Mouse (Mus musculus) thymus, postnatal 4 days (tissue): ENCODE data around the gene Ocel1.
"Not testable (repeated sequence)": the region's sequence is repeated elsewhere in the genome, so short reads cannot be mapped to it uniquely, and the experiment has no call there.

Source experiments
- DNase-seq: peaks from one replicate; pipeline ENCODE4 v3.0.0; 2021

Ocel1 gene

GRCm38 (mm10) chr8:71371236-71371848 lies at the start of gene Ocel1:
TSS of gene Ocel1 (plus strand) at chr8:71371298.
- peak; percentile 98 for DNase-seq

DNA sequence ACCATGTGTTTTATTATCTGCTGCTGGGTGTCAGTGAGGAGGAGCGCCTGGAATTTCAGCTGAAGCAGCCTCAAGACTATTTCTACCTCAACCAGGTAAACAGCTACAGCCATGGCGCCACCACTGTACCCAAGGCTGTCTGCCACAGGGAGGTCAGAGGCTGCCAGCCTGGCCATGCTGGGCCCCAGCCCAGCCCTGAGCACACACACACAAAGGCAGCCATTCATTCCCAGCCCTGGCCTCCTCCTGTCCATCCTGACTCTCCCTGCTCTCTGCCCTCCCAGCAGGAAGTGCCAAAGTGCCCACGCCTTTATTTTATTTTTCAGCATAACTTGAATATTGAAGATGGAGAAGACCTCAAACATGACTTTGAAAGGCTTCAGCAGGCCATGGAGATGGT lies 48.2 kb upstream of the Ocel1 start:
- no peak for DNase-seq

- DNase-seq = peak; percentile 48
These were observed 46.2 kb upstream of the Ocel1 start for GRCm38 (mm10) chr8:71324848-71325247.

DNA sequence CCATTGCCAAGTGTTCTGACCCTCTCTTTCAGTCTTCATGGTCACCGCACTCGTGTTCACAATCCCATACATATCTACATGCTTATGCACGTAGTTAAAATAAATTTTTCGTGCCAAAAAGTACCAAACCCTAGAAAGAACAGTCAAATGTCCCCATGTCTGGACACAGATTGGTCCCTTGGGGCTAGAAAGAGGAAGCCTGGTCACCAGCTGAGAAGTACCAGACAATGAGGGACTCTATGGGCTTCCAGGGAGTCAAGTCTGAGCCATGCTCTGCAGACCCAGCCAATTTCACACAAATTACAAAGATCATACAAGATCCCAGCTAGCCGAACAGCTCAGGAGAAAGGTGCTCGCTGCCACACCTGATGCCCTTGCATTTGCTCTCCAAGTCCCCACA lies 33.3 kb upstream of the Ocel1 start:
- not testable (repeated sequence) for DNase-seq

- peak; percentile 74 for DNase-seq
These were observed 30.5 kb upstream of the Ocel1 start for GRCm38 (mm10) chr8:71340625-71341024.

DNA sequence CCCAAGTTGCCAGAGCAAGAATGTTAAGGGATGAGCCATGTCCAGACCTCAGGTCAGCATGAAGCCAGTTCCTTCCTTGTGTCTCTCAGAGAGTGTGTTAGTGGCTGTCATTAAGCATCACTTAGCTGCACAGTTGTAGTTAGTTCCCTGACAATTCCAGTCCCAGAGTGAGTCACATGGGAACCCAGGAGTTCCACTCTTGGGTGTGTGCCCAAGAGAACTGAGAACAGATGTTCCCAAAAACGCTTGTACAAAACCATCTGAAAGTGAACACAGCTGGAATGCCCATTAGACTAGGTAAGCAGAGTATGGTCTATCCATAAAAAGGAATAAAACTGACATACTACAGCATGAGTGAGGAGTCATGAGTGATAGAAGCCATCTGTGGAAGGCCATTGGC lies 24.5 kb upstream of the Ocel1 start:
- DNase-seq = no peak

DNA sequence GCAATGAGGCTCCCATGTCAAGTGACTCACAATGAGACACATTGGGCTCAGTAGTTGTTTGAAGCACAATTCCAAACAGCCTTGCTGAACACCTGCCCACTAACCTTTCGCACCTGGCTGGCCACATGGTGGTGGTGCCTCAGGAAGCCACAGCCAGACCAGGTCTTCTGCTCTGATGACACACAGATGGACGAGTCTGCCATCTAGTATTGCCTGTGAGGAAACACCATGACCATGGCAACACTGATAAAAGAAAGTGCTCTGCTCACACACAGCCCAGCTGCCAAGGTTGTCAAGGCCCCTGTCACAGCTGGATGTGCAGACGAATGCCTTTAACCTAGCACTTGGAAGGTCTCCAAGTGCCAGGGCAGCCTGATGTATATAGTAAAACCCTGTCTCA lies 20.0 kb upstream of the Ocel1 start:
- no peak for DNase-seq

DNA sequence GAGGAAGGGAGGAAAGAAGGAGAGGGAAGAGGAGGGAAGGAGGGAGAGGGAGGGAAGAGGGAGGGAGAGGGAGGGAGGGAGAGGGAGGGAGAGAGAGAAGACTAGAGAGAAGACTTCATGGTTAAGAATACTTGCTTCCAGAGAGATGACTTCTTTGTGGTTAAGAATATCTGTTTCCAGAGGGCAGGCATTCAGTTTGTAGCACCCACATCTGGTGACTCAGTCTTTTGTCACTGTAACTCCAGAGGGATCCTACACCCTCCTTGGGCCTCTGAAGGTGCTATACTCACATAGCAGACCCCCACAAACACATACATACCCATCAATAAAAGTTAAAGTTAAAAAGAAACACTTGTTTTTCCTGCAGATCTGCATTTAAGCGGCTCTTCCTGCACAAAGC lies 19.6 kb upstream of the Ocel1 start:
- no peak for DNase-seq

DNA sequence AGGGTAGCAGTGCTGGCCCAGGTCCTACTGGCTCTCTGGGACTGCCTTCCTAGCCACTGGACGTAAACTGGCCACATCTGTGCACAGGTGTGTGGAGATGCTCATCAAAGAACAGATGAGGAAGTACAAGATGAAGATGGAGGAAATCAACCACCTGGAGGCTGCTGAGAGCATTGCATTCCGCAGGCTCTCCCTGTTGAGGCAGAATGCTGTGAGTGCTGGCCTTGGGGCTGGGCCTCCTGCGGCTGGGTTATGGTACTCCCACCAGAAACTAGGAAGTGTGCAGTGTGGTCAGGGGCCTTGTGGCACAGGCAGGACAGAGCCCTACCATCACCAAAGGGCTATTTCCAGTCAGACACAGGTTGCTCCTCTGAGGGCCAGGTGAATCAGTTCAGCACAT lies 13.1 kb upstream of the Ocel1 start:
- no peak for DNase-seq

GRCm38 (mm10) chr8:71366771-71367528 lies 4.1 kb upstream of the Ocel1 start, which contains the start of gene Use1:
TSS of gene Use1 (plus strand) at chr8:71366848.
- DNase-seq = peak; percentile 92

- DNase-seq = no peak
These were observed 3.4 kb upstream of the Ocel1 start for GRCm38 (mm10) chr8:71367529-71368176.

DNA sequence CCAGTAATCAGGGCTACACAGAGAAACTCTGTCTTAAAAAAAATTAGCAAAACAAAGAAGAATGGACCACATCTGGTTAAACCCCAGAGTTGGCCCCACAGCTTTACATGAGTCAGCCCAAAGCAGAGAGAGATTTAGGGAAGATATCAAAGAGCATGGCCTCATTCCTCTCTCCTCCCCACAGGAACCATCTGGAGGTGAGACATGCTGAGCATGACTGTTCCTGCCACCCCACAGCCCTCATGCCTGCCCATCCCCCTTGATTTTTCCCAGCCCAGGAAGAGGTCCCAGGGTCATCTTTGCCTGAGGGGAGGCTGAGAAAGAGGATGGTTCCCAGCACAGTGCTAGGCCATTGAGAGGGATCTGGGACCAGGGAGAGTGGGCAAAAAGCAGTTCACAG lies 2.7 kb upstream of the Ocel1 start:
- DNase-seq = no peak

DNA sequence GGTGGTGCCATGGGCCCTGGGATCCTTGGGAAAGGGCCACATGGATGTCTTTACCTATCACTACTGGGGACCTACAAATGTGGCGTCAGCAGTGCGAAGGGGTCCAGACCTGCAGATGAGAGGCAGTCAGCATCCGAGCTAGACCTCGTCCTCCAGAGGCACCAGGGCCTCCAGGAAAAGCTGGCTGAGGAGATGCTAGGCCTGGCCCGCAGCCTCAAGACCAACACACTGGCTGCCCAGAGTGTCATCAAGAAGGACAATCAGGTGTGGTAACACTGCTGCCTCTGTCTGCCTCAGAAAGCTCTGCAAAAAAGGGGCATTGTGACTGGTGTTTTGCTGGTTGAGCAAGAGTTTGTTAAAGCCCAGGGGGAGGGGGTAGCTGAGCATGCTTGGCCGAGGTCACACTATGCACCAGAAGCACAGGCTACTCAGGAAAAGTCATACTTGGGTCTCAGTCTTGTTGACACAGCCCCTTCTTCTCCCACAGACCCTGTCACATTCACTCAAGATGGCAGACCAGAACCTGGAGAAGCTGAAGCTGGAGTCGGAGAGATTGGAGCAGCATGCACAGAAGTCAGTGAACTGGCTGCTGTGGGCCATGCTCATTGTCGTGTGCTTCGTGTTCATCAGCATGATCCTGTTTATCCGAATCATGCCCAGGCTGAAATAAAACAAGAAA lies 1.9 kb upstream of the Ocel1 start:
- DNase-seq = no peak

DNA sequence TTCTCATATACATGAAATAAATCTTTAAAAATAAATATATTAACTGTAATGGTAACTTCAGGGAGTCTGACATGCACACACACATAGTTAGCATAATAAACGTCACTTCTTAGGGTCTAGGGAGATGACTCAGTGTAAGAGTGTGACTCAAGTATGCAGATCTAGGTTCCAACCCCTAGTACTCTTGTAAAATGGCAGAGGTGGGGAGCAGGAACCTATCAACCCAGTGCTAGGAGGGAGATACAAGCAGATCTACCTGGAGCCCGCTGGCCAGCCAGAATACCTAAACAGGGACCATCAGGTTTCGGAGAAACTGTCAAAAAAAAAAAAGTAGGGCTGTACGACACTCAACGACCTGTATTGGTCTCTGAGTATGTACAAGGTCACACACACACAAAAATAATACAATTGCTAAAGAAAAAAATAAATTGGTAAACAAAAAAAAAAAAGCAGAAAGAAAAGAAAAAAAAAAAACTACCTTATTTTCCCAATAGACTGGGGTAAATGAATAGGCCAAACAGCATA lies 325 bp upstream of the Ocel1 start:
- DNase-seq = no peak

DNA sequence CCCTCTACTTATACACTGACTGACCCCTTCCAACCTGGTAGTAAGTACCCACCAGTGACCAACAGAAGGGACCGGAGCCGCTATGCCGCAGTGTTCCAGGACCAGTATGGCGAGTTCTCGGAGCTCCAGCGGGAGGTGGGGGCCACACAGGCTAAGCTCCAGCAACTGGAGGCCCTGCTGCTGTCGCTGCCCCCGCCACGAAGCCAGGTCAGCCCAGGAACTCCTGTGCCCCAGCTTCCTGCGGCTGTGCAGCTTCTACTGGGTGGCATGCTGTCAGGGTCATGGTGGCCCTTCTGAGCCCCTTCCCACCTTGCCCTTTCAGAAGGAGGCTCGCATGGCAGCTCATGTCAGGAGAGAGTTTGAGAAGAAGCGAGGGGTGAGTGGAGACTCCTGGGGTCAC lies 1.3 kb downstream of the Ocel1 start:
- DNase-seq = peak; percentile 42

DNA sequence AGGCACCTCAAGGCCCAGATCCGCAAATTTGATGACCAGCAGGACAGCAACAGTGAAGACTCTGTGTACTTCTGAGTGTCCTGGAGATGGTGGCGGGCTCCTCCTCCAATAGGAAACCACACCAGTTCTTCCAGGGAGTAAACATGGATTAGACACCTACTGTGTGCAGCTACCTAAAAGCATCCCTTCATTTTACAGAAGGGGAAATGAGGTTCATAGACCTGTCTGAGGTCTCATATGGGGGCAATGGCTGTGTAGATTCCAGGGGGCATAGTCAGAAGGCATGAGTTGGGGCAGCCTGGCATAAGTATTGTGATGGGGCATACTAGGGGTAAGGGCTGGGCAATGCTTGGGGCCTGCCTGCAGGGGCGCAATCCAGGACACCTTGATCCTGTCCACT lies 1.9 kb downstream of the Ocel1 start:
- DNase-seq = no peak

GRCm38 (mm10) chr8:71374616-71375206 lies 3.6 kb downstream of the Ocel1 start:
- DNase-seq = no peak

DNA sequence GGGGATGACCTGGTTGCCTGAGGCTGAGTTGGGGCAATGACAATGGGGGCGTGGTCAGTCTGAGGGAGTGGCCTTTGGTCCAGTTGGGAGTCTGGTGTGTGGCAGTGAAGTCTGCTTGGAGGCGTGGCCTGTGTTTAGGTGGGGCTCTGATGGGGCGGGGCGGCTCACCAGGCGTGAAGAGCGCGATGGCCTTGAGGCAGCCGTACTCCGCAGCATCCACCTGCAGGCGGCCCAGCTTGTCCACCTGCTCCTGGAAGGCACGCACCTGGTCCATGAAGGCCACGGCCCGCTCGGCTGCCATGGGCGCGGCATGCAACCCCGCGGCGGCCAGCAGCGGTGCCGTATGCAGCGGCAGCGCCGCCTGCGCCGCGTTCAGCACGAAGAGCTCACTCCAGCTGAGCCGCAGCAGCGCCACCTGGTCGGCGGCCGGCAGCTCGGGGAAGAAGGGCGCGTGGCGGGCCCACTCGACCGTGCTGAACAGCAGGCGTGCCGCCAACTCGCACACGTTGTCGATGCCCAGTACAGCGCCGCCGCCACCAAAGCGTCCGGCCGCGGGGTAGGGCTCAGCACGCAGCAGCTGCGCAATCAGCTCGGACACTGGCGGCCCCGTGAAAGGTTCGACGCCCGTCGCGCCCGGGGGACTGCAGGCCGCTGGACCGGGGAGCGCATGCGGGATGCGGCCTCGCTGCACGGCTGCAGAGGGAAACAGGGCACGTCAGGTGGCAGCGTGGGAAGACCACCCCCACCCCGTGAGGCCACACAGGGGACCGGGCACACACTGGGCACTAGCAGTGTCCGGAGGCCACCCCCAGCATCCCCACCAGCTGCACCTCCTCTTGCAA lies 4.7 kb downstream of the Ocel1 start:
- peak; percentile 77 for DNase-seq

DNA sequence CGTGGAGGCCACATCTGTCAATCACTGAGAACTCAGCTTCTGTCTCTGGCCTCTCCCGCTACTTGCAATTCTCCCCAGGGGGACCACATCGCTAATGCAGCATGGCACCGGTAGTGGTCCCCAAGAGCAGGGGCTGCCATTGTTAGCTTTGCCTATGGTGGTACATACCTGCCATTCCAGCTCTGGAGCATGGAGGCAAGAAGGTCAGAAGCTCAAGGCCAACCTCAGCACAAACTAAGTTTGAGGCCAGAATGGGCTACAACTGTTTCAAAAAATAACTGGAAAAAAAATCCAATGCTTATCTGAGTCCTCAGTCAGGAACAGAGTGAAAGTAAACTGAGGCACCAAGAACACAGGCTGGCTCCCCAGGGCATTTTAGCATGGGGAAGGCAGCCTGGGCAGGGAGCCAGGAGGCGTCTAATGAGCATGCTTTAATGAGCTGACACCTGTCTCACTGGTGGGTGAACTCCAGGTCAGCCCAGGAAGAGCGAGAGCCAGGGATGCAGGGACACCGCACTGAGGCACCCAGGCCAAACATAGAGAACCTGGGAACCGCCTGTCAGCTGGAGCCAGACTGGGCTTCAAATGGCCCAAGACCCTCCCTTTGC lies 5.4 kb downstream of the Ocel1 start:
- no peak for DNase-seq

DNA sequence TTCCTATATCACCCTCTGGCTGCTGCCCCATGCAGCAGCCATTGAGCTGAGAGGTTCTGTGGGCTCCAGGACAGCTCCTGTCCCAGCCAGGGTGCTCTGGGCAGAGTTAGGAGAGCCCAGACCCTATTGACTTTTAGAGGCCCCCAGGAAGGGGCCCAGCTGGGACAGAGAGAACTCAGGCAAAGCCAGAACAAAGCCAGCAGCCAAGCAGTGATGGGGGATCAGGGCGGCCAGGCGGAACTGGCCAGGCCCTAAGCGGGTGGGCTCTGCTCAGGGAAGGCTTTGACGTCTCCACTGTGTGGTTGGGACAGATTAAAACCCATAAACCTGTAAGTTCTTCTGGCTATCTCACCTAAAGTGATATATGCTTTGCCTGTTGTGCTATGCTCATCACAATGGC lies 7.9 kb downstream of the Ocel1 start:
- DNase-seq = no peak

DNA sequence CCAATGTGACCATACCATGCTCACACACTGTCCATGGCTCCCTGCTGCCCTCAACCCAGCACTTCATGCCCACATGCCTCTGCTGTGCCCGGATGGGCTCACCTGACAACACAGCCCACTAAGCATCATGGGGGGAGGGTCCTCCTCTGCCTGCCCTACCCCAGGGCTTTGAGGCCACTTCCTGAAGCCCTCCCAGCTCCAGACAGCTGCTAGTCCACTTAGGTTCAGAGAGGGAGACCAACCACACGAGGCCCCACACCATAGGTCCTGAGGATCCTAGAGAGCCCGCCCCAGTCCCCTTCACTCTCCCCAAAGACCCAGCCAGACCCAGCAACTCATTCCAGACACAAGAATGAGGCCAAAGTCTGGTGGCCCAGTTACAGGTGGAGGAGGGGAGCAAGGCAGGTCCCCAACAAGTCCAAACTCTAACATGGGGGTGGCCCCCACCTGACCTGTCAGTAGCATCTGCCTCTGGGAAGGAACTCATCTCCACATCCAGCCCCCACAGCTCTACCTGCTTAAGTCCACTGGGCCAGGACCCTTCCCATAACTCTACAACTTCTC lies 8.5 kb downstream of the Ocel1 start:
- DNase-seq = no peak
